Mouse (Mus musculus) neural tube, embryonic 15.5 days (tissue): Measurements from ENCODE around the gene Phox2a. TPM values are rescaled to one million over a fixed set of nuclear protein-coding genes. Genes with fewer than 3 reads are reported as not detected.

Experiments used
- ATAC-seq: fragments of 200-750 bp; cut with Nextera tagmentation; 2 replicates; pipeline ENCODE4 v1.8.0; 2017; ENCODE audit warnings: mild to moderate bottlenecking, moderate TSS enrichment, moderate library complexity; ENCODE audit not compliant: low FRiP score
- H3K27ac ChIP-seq: fragments of 300-500 bp; sonication (generic); replicated peaks from 2 replicates; pipeline ENCODE4 v1.5.1; 2015; ENCODE audit warnings: mild to moderate bottlenecking, inconsistent platforms
- H3K27me3 ChIP-seq: fragments of 300-500 bp; sonication (generic); replicated peaks from 2 replicates; pipeline ENCODE4 v1.6.1; 2015; ENCODE audit warnings: inconsistent platforms
- H3K36me3 ChIP-seq: fragments of 300-500 bp; sonication (generic); 2 replicates; pipeline ENCODE4 v1.6.1; 2015; ENCODE audit warnings: inconsistent platforms
- H3K4me1 ChIP-seq: fragments of 300-500 bp; sonication (generic); 2 replicates; pipeline ENCODE4 v1.6.1; 2015; ENCODE audit warnings: inconsistent platforms
- H3K4me2 ChIP-seq: fragments of 300-500 bp; sonication (generic); 2 replicates; pipeline ENCODE4 v1.6.1; 2015; ENCODE audit warnings: inconsistent platforms, mild to moderate bottlenecking, moderate library complexity
- H3K4me3 ChIP-seq: fragments of 300-500 bp; sonication (generic); replicated peaks from 2 replicates; pipeline ENCODE4 v1.5.1; 2015; ENCODE audit warnings: mild to moderate bottlenecking, inconsistent platforms
- H3K9ac ChIP-seq: fragments of 300-500 bp; sonication (generic); replicated peaks from 2 replicates; pipeline ENCODE4 v1.6.1; 2015; ENCODE audit warnings: mild to moderate bottlenecking, inconsistent platforms
- H3K9me3 ChIP-seq: fragments of 300-500 bp; sonication (generic); replicated peaks from 2 replicates; pipeline ENCODE4 v1.6.1; 2016; ENCODE audit warnings: inconsistent platforms
- WGBS: fragments of 180-500 bp; shearing (Covaris S2); methylation state at CpG from one replicate; pipeline ENCODE4 v1.1.7; 2015; ENCODE audit warnings: mixed read lengths; 5-methylcytosine and 5-hydroxymethylcytosine counted together
- polyA plus RNA-seq: library from polyadenylated mRNA; unstranded; fragments of >200 nt; fragmentation: Nextera tagmentation; extraction: Ambion mirVana; gene quantifications from 2 replicates; pipeline ENCODE4 v1.2.1, GENCODE M21; 2015

The Phox2a gene
- polyA plus RNA-seq, 1 experiment from 2014 or later = 1.6 TPM

GRCm38 (mm10) chr7:101847934-101848333 is 29.8 kb downstream of the Phox2a start:
- Histone ChIP-seq H3K27me3 (no peaks in the 10 kb centered on the region), H3K4me1 (no peaks in the 10 kb centered on the region), H3K4me2 (no peak overlapping the region), H3K36me3 (no peaks in the 10 kb centered on the region), H3K4me3 (no peak overlapping the region), H3K9ac (no peak overlapping the region), H3K9me3 (no peaks in the 10 kb centered on the region), H3K27ac (no peak overlapping the region)
- WGBS = 97% methylated on average over 1 of the region's 1 CpGs
- ATAC-seq = no peak

- Histone ChIP-seq H3K27ac (no peak overlapping the region), H3K27me3 (no peaks in the 10 kb centered on the region), H3K4me1 (no peaks in the 10 kb centered on the region), H3K4me3 (no peak overlapping the region), H3K9ac (no peak overlapping the region), H3K36me3 (no peaks in the 10 kb centered on the region), H3K4me2 (no peak overlapping the region), H3K9me3 (no peaks in the 10 kb centered on the region)
- no peak for ATAC-seq
- 86% methylated on average over 6 of the region's 6 CpGs for WGBS
These were observed 33.6 kb downstream of the Phox2a start for GRCm38 (mm10) chr7:101851689-101852088.

DNA sequence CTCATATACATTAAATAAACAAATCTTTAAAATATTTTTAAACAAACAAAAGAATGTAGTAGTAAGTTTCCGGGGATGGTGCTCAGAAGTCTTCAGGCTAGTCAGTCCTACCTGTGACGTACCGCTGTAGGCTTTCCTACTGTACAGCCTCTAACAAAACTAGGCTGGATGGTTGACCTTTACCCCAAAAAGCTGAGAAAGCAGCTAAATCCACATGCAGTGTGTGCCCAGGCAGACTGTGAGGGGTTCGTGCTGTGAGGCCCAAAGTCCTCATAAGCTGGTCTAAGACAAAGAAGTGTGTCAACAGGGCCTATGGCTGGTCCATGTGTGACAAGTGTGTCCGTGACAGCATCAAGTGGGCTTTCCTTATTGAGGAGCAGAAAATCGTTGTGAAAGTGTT is 34.7 kb downstream of the Phox2a start:
- ATAC-seq = no peak
- Histone ChIP-seq H3K36me3 (no peaks in the 10 kb centered on the region), H3K27me3 (no peaks in the 10 kb centered on the region), H3K4me2 (no peak overlapping the region), H3K9ac (no peak overlapping the region), H3K9me3 (no peaks in the 10 kb centered on the region), H3K27ac (no peak overlapping the region), H3K4me1 (no peaks in the 10 kb centered on the region), H3K4me3 (no peak overlapping the region)
- 88% methylated on average over 6 of the region's 6 CpGs for WGBS

GRCm38 (mm10) chr7:101853816-101854215 is 35.7 kb downstream of the Phox2a start:
- Histone ChIP-seq H3K27me3 (no peaks in the 10 kb centered on the region), H3K36me3 (no peaks in the 10 kb centered on the region), H3K4me2 (no peak overlapping the region), H3K27ac (no peak overlapping the region), H3K9ac (no peak overlapping the region), H3K4me1 (no peaks in the 10 kb centered on the region), H3K9me3 (no peaks in the 10 kb centered on the region), H3K4me3 (no peak overlapping the region)
- WGBS = 89% methylated on average over 2 of the region's 2 CpGs
- no peak for ATAC-seq

DNA sequence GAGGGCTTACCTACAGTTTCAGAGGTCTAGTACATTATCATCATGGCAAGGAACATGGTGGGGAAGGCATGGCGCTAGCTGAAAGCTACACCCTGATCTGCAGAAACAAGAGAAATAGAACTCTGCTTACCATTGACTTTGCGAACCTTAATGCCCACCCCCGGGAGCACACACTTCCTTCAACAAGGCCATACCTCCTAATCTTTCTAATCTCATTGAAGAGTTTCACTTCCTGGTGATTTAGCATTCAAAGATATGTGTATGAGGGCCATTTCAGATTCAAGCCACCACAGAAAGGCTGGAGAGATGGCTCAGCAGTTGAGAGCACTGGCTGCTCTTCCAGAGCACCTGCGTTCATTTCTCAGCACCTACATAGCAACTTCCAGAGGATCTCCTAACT is 39.0 kb downstream of the Phox2a start, which contains the start of gene Folr2:
Gene Folr2, minus strand, starts transcription at position 101 of the 400 bp plus-strand sequence.
- no peak within 1 kb of the TSS for H3K27ac ChIP-seq
- H3K27me3 ChIP-seq = no peaks in the 10 kb centered on the region
- WGBS = 95% methylated on average over 4 of the region's 4 CpGs
- no peaks in the 10 kb centered on the region for H3K36me3 ChIP-seq
- H3K4me2 ChIP-seq = no peak within 1 kb of the TSS
- H3K9ac ChIP-seq = no peak within 1 kb of the TSS
- no peak within 1 kb of the TSS for H3K4me3 ChIP-seq
- H3K9me3 ChIP-seq = no peaks in the 10 kb centered on the region
- no peaks in the 10 kb centered on the region for H3K4me1 ChIP-seq
- ATAC-seq = no peak

DNA sequence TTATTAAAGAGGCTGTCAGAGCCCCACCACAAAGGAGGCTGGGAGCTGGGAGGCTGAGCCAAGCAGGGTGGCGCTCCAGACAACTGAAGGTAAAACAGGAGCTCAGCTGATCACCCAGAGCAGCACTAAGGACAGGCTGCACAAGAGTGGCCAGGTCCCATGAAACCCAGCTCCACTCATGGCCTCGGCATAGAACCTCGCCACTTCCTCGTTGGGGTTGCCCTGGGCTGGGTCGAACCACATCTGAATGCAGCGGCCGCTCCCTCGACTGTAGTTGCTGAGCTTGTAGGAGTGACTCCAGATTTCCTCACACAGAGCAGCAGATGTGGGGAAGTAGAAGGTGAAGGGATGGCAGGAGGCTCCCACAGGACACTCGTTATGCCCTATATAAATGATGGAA is 40.2 kb downstream of the Phox2a start:
- H3K9me3 ChIP-seq = no peaks in the 10 kb centered on the region
- 85% methylated on average over 9 of the region's 9 CpGs for WGBS
- no peak overlapping the region for H3K4me2 ChIP-seq
- no peak overlapping the region for H3K27ac ChIP-seq
- H3K9ac ChIP-seq = no peak overlapping the region
- no peak for ATAC-seq
- H3K27me3 ChIP-seq = no peaks in the 10 kb centered on the region
- no peaks in the 10 kb centered on the region for H3K4me1 ChIP-seq
- no peaks in the 10 kb centered on the region for H3K36me3 ChIP-seq
- H3K4me3 ChIP-seq = no peak overlapping the region

GRCm38 (mm10) chr7:101860978-101861377 is 42.9 kb downstream of the Phox2a start:
- H3K9me3 ChIP-seq = no peaks in the 10 kb centered on the region
- H3K27me3 ChIP-seq = no peaks in the 10 kb centered on the region
- no peak overlapping the region for H3K27ac ChIP-seq
- no peak overlapping the region for H3K4me3 ChIP-seq
- ATAC-seq = no peak
- no peaks in the 10 kb centered on the region for H3K4me1 ChIP-seq
- H3K4me2 ChIP-seq = no peak overlapping the region
- no peaks in the 10 kb centered on the region for H3K36me3 ChIP-seq
- H3K9ac ChIP-seq = no peak overlapping the region

DNA sequence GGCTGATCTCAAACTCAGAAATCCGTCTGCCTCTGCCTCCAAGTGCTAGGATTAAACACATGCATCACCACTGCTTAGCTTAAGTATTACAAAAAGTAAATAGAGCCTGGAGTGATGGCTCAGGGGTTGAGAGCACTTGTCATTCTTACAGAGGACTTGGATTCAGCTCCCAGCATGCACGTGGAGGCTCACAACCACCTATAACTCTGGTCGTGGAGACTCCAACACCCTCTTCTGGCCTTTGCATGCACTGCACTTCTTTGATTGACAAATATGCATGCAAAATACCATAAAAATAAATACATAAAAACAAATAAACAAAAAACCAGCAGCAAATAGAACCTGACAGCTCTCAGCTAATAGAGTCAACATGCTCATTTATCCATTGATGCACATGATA is 44.2 kb downstream of the Phox2a start:
- Histone ChIP-seq H3K9ac (no peak overlapping the region), H3K9me3 (no peaks in the 10 kb centered on the region), H3K27me3 (no peaks in the 10 kb centered on the region), H3K4me1 (no peaks in the 10 kb centered on the region), H3K36me3 (no peaks in the 10 kb centered on the region), H3K27ac (no peak overlapping the region), H3K4me2 (no peak overlapping the region), H3K4me3 (no peak overlapping the region)
- 71% methylated on average over 3 of the region's 3 CpGs for WGBS
- no peak for ATAC-seq

DNA sequence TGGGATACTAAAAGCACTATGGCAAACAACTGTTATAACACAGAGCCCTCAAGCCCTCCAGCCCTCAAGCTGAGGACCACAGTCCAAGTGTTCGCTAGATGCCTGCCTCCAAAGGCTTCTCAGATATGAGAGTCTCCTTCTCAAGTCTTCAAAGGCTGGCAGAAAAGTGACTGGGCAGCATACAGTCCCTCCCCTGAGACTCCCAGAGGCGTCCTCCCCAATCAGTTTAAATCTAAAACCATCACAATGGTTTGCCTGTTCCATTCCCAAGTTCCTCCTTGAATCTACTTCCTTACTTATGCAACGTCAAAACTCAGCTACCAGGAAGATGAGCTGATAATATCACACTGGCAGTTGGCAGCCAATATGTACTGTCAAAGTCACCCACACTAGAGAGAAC is 45.3 kb downstream of the Phox2a start, which contains the start of gene Anapc15:
Gene Anapc15, plus strand, starts transcription at position 301 of the 400 bp plus-strand sequence.
- H3K4me3 ChIP-seq = no peak within 1 kb of the TSS
- H3K27me3 ChIP-seq = no peaks in the 10 kb centered on the region
- H3K9me3 ChIP-seq = no peaks in the 10 kb centered on the region
- H3K27ac ChIP-seq = no peak within 1 kb of the TSS
- no peaks in the 10 kb centered on the region for H3K36me3 ChIP-seq
- WGBS = 83% methylated on average over 3 of the region's 3 CpGs
- no peak within 1 kb of the TSS for H3K4me2 ChIP-seq
- no peak for ATAC-seq
- H3K4me1 ChIP-seq = no peaks in the 10 kb centered on the region
- H3K9ac ChIP-seq = no peak within 1 kb of the TSS

DNA sequence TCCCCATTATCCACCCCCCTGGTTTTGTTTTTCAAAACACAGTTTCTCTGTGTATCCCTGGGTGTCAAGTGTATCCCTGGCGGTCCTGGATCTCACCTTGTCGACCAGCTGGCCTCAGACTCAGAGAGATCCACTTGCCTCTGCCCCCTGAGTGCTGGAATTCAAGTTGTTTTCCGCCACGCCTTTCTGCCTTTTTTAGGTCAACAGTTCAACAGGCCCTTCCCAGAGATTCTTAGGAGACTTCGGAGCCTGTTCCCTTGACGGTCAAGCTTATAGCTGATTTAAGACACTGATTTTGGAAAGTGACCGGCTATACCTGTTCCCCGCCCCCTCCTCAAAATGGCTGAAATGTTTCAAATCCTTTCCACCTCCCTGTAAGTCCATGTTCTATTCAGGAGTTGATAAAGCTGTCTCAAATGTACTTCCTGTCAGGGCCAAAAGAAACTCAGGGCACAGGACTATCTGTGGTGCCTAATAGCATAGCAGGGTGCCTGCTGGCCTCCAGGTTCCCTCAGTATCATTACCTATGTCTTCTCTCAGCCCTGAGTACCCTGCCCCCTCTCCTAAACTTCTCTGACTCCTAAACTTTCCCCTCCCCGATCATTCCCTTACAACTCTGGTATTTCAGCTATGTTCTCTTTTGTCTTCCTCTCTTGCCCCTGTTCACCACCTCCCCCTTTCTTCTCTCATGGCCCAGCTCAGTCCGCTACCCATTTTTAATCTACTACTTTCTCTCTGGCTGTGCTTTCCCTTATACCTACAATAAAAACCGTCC is 48.6 kb downstream of the Phox2a start:
- Histone ChIP-seq H3K9ac (no peak overlapping the region), H3K9me3 (no peaks in the 10 kb centered on the region), H3K4me1 (no peaks in the 10 kb centered on the region), H3K4me2 (no peak overlapping the region), H3K27ac (no peak overlapping the region), H3K4me3 (no peak overlapping the region), H3K36me3 (no peaks in the 10 kb centered on the region), H3K27me3 (no peaks in the 10 kb centered on the region)
- no peak for ATAC-seq
- WGBS = 83% methylated on average over 11 of the region's 11 CpGs

GRCm38 (mm10) chr7:101867482-101867881 is 49.4 kb downstream of the Phox2a start:
- 93% methylated on average over 4 of the region's 4 CpGs for WGBS
- H3K4me2 ChIP-seq = no peak overlapping the region
- no peaks in the 10 kb centered on the region for H3K9me3 ChIP-seq
- no peaks in the 10 kb centered on the region for H3K36me3 ChIP-seq
- no peaks in the 10 kb centered on the region for H3K27me3 ChIP-seq
- ATAC-seq = no peak
- H3K27ac ChIP-seq = no peak overlapping the region
- H3K9ac ChIP-seq = no peak overlapping the region
- H3K4me1 ChIP-seq = no peaks in the 10 kb centered on the region
- H3K4me3 ChIP-seq = no peak overlapping the region

- Histone ChIP-seq H3K36me3 (no peaks in the 10 kb centered on the region), H3K4me1 (no peaks in the 10 kb centered on the region), H3K4me2 (no peak overlapping the region), H3K27me3 (no peaks in the 10 kb centered on the region), H3K27ac (no peak overlapping the region), H3K9me3 (no peaks in the 10 kb centered on the region), H3K9ac (no peak overlapping the region), H3K4me3 (no peak overlapping the region)
- ATAC-seq = no peak
- 63% methylated on average over 13 of the region's 13 CpGs for WGBS
These were observed 50.4 kb downstream of the Phox2a start for GRCm38 (mm10) chr7:101868241-101869162.
